Mouse (Mus musculus) thymus, adult 2 months (tissue): ENCODE data around the gene Shisa8. TPM values are rescaled to one million over a fixed set of nuclear protein-coding genes. Genes with fewer than 3 reads are reported as not detected.

Experiments used
- DNase-seq: peaks from one replicate; pipeline ENCODE4 v3.0.0; 2021
- H3K27ac ChIP-seq: fragments of 200-500 bp; 2 replicates; pipeline ENCODE4 v1.5.1; 2012; ENCODE audit warnings: low read length, control low read depth; ENCODE audit not compliant: control insufficient read depth, insufficient read depth
- H3K27me3 ChIP-seq: fragments of 200-500 bp; 2 replicates; pipeline ENCODE4 v1.6.1; 2012; ENCODE audit warnings: mild to moderate bottlenecking, low read length, moderate library complexity, mixed read lengths; ENCODE audit not compliant: control insufficient read depth, insufficient read depth
- H3K36me3 ChIP-seq: fragments of 200-500 bp; 2 replicates; pipeline ENCODE4 v1.6.1; 2012; ENCODE audit warnings: mild to moderate bottlenecking, low read length, moderate library complexity; ENCODE audit not compliant: control insufficient read depth, insufficient read depth
- H3K4me1 ChIP-seq: fragments of 200-500 bp; replicated peaks from 2 replicates; pipeline ENCODE4 v1.6.1; 2012; ENCODE audit warnings: low read length; ENCODE audit not compliant: control insufficient read depth, insufficient read depth
- H3K4me3 ChIP-seq: fragments of 200-500 bp; 2 replicates; pipeline ENCODE4 v1.5.1; 2012; ENCODE audit warnings: mild to moderate bottlenecking, low read length, control low read depth, moderate library complexity; ENCODE audit not compliant: control insufficient read depth, insufficient read depth
- CTCF ChIP-seq: fragments of 200-500 bp; IDR thresholded peaks from 2 replicates; pipeline ENCODE4 v1.5.1; 2012; ENCODE audit warnings: mild to moderate bottlenecking, control low read depth, low read length, moderate library complexity, borderline replicate concordance; ENCODE audit not compliant: control insufficient read depth, poor library complexity, insufficient read depth; ENCODE audit errors: extremely low read depth
- POLR2A ChIP-seq: fragments of 200-500 bp; IDR thresholded peaks from 2 replicates; pipeline ENCODE4 v1.6.1; 2012; ENCODE audit warnings: mild to moderate bottlenecking, low read length, control low read depth, moderate library complexity; ENCODE audit not compliant: control insufficient read depth, poor library complexity, insufficient read depth; ENCODE audit errors: extremely low read depth
- WGBS: fragments of 180-500 bp; shearing (Covaris S2); methylation state at CpG from one replicate; pipeline ENCODE4 v1.1.7; 2018; 5-methylcytosine and 5-hydroxymethylcytosine counted together
- polyA plus RNA-seq: library from polyadenylated mRNA; depleted of rRNA; stranded (reverse); fragments of >200 nt; gene quantifications from 2 replicates; pipeline ENCODE4 v1.2.3, GENCODE M21; 2012

Shisa8 gene
- polyA plus RNA-seq, 1 experiment: 0.93 TPM

DNA sequence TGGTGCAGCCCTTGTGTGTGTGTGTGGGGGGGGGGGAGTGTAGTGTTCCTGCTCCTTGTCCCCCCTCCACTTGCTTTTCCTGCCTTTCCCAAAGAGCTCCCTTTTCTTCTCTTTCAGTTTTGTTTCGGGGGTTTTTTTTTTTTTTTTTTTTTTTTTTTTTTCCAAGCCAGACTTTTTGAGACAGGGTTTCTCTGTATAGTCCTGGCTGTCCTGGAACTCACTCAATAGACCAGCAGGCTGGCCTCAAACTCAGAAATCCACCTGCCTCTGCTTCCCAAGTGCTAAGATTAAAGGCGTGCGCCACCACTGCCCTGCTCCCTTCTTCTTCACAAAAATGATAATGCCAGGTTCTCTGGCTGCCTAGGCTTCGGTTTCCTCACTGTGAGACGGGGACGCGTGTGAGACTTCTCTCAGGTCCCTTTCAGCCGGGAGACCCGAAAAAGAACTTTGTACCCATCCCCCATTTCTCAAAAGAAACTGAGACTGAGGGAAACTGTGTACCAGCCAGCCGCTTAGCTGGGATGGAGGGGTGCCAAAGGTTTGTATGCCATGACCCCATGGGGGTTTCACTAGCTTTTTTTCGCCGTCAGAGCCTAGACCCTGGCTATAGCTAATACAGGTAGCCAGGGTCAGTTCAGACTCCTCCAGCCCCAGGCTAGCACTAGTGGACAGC lies 7.5 kb upstream of the Shisa8 start:
- H3K4me1 ChIP-seq: peaks cover 15% of the 10 kb centered on the region
- TF ChIP-seq CTCF (no peak), POLR2A (no peak)
- 87% methylated on average over 11 of the region's 12 CpGs for WGBS
- DNase-seq: no peak
- no peaks in the 10 kb centered on the region for H3K36me3 ChIP-seq
- no peak overlapping the region for H3K27ac ChIP-seq
- H3K27me3 ChIP-seq: no peaks in the 10 kb centered on the region
- H3K4me3 ChIP-seq: no peak overlapping the region

- H3K4me3 ChIP-seq: no peak overlapping the region
- TF ChIP-seq POLR2A (no peak), CTCF (no peak)
- H3K4me1 ChIP-seq: peaks cover 9% of the 10 kb centered on the region
- no peaks in the 10 kb centered on the region for H3K27me3 ChIP-seq
- DNase-seq: no peak
- 37% methylated on average over 26 of the region's 26 CpGs for WGBS
- no peak overlapping the region for H3K27ac ChIP-seq
- no peaks in the 10 kb centered on the region for H3K36me3 ChIP-seq
Observed at GRCm38 (mm10) chr15:82218778-82219666, 6.4 kb upstream of the Shisa8 start.

DNA sequence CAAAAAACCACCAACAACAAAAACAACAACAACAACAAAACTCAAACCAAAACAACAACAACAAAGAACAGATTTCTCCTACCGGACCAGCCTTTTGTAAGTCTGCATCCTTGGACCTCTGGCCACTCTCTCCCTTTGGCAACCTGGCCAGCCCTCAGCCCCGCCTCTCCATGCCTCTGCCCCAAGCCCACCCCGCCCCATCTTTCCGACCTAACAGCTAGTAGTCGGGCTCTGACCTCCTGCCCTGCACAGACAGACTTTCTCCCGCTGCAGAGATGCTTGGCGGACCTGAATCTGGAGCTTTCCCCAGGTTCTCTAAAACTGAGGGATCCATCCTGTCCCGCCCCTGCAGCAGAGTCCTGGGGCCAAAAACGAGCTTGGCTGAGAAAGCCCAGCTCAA lies 5.4 kb upstream of the Shisa8 start:
- H3K4me3 ChIP-seq: no peak overlapping the region
- 87% methylated on average over 9 of the region's 9 CpGs for WGBS
- no peak overlapping the region for H3K27ac ChIP-seq
- peaks cover 7% of the 10 kb centered on the region for H3K4me1 ChIP-seq
- no peak for TF ChIP-seq CTCF
- TF ChIP-seq POLR2A: no peak
- no peaks in the 10 kb centered on the region; the same call in 1 of the 2 replicates for H3K27me3 ChIP-seq
- no peaks in the 10 kb centered on the region for H3K36me3 ChIP-seq
- DNase-seq: no peak

- Histone ChIP-seq H3K4me1 (peaks cover 10% of the 10 kb centered on the region), H3K4me3 (no peak overlapping the region), H3K36me3 (no peaks in the 10 kb centered on the region), H3K27me3 (peaks cover 3% of the 10 kb centered on the region; the same call in 1 of the 2 replicates), H3K27ac (no peak overlapping the region)
- no peak for DNase-seq
- TF ChIP-seq CTCF (no peak), POLR2A (no peak)
- WGBS: 83% methylated on average over 7 of the region's 7 CpGs
Observed at GRCm38 (mm10) chr15:82217039-82217438, 4.4 kb upstream of the Shisa8 start.

DNA sequence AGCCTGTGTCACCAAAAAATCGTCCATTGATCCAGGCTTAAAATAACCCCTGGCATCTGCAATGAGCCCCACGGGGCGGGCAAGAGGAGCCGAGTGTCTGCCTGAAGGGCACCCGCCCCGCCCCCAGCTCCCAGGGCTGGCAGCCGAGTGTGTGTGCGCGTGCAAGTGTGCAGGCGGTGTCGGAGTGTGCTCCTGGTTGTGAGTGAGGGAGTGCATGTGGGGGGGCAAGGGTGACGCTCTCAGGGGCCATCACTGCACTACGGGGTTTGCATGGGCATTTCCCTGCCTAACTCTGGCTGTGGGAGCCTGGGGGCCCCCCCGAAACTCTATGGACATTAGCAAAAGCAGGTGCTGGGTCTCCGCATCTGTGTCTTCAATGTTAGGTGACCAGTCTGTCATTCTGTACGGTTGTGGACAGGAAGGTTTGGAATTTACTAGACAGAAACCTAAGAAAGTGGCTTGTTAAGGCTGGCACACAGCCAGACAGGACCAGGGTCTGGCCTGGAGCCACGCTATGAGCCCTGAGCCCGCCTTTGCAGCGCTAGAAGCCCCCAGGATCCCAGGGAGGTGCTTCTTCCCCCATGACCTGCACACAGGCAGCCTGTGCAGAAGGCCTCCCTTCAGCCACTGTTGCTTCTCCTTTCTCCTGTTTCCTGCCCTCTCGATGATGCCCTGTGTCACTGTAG lies 3.7 kb upstream of the Shisa8 start:
- H3K4me3 ChIP-seq: no peak overlapping the region
- 80% methylated on average over 20 of the region's 20 CpGs for WGBS
- peaks cover 3% of the 10 kb centered on the region; the same call in 1 of the 2 replicates for H3K27me3 ChIP-seq
- DNase-seq: no peak
- no peak overlapping the region for H3K27ac ChIP-seq
- H3K4me1 ChIP-seq: peaks cover 14% of the 10 kb centered on the region
- H3K36me3 ChIP-seq: no peaks in the 10 kb centered on the region
- no peak for TF ChIP-seq POLR2A
- TF ChIP-seq CTCF: no peak
